Mouse (Mus musculus) adrenal gland, postnatal 0 days (tissue): Measurements from ENCODE around the gene Klrb1b. TPM values are rescaled to one million over a fixed set of nuclear protein-coding genes. Genes with fewer than 3 reads are reported as not detected.

Experiments
- polyA plus RNA-seq: library from polyadenylated mRNA; unstranded; fragments of >200 nt; fragmentation: Nextera tagmentation; extraction: Ambion mirVana; gene quantifications from 2 replicates; pipeline ENCODE4 v1.2.1, GENCODE M21; 2015

Klrb1b gene
- polyA plus RNA-seq = 0.25 and 0.65 TPM in 2 replicates

DNA sequence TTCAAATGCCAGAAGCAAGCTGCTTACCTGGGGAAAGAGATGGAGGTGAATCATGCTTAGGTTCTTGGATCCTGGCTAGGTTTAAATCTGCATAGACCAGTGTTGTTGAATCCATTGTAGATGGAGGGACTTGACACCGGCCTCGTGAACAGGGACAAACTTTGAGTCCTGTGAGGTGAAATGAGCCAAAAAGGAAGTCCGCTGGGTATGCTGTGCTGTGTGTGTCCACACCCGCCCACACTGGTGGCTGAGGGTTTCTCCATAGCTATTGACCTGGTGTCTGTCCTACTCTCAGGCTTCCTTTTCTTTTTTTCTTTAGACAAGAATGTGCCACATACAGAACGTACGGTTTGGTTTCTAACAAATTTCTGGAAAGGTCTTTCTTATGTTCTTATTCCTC lies at the start of gene Klrb1b, which contains the start of gene Gm44511:
Gene Klrb1b (minus strand): TSS at position 200 of the 400 bp plus-strand sequence.
Gene Gm44511 (minus strand): TSS at position 184 of the 400 bp plus-strand sequence.

DNA sequence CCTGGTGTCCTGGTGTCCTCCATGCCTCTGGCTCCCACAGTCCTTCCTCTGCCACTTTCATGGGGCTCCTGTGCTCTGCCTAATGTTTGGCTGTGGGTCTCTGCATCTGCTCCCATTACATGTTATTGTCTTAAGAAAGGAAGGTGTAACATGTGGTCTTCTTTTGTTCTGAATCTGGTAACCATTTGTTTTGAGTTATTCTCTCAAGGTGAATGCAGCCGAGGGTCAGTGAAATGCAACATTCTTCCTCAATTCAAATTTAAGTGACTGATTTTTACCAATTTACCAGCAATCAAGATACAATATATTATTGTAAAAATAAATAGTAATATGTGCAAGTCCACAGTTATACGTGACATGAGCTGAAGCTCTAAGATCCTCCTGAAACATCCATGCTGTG lies 37.0 kb downstream of the Klrb1b start, which contains the start of gene Klrb1c:
Gene Klrb1c (minus strand): TSS at position 101 of the 400 bp plus-strand sequence.

Other genes with a start within 250 kb of the Klrb1b start
- gene A2ml1, start 244.7 kb downstream of the Klrb1b start, polyA plus RNA-seq = 0.80 and 1.3 TPM in 2 replicates
- 0.14 TPM in 1 of 2 replicates, not detected in the other for gene Klrb1a, start 202.8 kb downstream of the Klrb1b start, polyA plus RNA-seq
- gene Clec2h, start 163.9 kb downstream of the Klrb1b start, polyA plus RNA-seq = 1.1 TPM in 1 of 2 replicates, not detected in the other
- gene Klrb1, start 103.3 kb downstream of the Klrb1b start, polyA plus RNA-seq = not detected in 2 replicates
- 0.46 and 0.57 TPM in 2 replicates for gene Klrb1c, start 37.1 kb downstream of the Klrb1b start, polyA plus RNA-seq
- gene Gm44511, start within 50 bp of the Klrb1b start, polyA plus RNA-seq = 0.43 TPM in 1 of 2 replicates, not detected in the other
- 0.33 TPM in 1 of 2 replicates, not detected in the other for gene Clec2i, start 61.3 kb upstream of the Klrb1b start, polyA plus RNA-seq
- gene BC035044, start 64.8 kb upstream of the Klrb1b start, polyA plus RNA-seq = 1.2 and 1.4 TPM in 2 replicates
- gene Clec2g, start 108.0 kb upstream of the Klrb1b start, polyA plus RNA-seq = not detected in 2 replicates
- 0.14 TPM in 1 of 2 replicates, not detected in the other for gene Klrb1f, start 219.6 kb upstream of the Klrb1b start, polyA plus RNA-seq